In the genomic region with DNA sequence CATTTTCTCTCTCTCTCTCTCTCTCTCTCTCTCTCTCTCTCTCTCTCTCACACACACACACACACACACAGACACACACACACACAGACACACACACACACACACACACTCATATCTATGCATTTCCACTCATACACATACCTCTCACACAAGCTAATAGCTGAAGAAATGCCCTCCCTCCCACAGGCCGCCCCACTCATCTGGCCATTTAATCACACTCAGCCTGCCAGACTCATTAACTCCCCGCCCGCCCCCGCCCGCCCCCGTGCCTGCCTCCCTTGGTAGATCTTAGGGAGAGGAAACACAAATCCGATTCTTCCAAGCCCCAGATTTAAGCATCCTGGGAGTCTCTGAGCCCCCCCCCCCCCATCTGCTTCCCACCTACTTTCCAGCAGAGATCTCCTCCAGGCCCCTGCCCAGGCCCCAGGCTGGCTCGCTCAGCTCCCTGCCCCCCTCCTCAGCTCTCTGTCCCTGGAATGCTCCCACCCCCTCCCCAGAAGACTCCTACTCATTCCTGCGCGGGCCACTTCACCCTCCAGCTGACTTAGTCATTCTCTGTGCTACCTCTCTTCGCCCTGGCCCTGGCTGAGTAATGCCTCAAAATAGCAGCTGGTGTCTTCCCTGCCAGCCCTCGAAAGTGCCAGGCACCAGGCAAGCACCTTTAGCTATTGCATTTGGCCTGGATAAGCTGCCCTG, we compare ENCODE assay signal across 8 mouse cellular contexts. TPM values are rescaled to one million over a fixed set of nuclear protein-coding genes. Genes with fewer than 3 reads are reported as not detected.
DNase-seq lines count a peak whose midpoint lies in the region; ATAC-seq lines count a peak whose summit lies in the region.
"Had no signal": no experiment of that assay in that cellular context is flagged by ENCODE, and none has a peak within 500 bp of the region (broad histone marks: within the 10 kb centered on the region; RNA-seq: fewer than 3 reads in every experiment).

No protein-coding gene starts in this region.

- 7% methylated on average over 11 of the region's 12 CpGs for WGBS in midbrain, embryonic 12.5 days
- 6% methylated on average over 11 of the region's 12 CpGs for WGBS in midbrain, embryonic 15.5 days
- whole genome bisulfite sequencing in limb, embryonic 10.5 days = 3% methylated on average over 12 of the region's 12 CpGs

- no peak overlapping the region; the same call in 1 of the 2 replicates for H3K4me2 ChIP-seq in midbrain, embryonic 12.5 days (replicated peaks)
- no peak overlapping the region for H3K4me2 ChIP-seq in midbrain, embryonic 15.5 days

- H3K9me3 ChIP-seq in midbrain, embryonic 12.5 days = no peaks in the 10 kb centered on the region
- H3K9me3 ChIP-seq in midbrain, embryonic 15.5 days = no peaks in the 10 kb centered on the region
- H3K9me3 ChIP-seq in limb, embryonic 10.5 days (replicated peaks) = no peaks in the 10 kb centered on the region

- H3K9ac ChIP-seq in midbrain, embryonic 12.5 days (replicated peaks) = 0 out of 2 replicates have a peak overlapping the region, but pooled peaks have one; percentile 37
- no peak overlapping the region for H3K9ac ChIP-seq in midbrain, embryonic 15.5 days

- H3K4me1 ChIP-seq in midbrain, embryonic 12.5 days = peaks cover 8% of the 10 kb centered on the region; the same call in 1 of the 2 replicates
- H3K4me1 ChIP-seq in midbrain, embryonic 15.5 days = peaks cover 4% of the 10 kb centered on the region; the same call in 1 of the 2 replicates
- peaks cover 33% of the 10 kb centered on the region for H3K4me1 ChIP-seq in limb, embryonic 10.5 days

- 0 out of 2 replicates have a peak, but pooled peaks have one; percentile 38 for ATAC-seq in midbrain, embryonic 12.5 days (ENCODE audit: low FRiP score, low read depth)
- ATAC-seq in midbrain, embryonic 15.5 days (replicated peaks) = no peak

- peak; percentile 48 for DNase-seq in embryo, embryonic 9.5 days (ENCODE audit: extremely low spot score)
- peak; percentile 52 for DNase-seq in heart, adult 8-10 months (ENCODE audit: low spot score)
- peak; percentile 51 for DNase-seq in limb, embryonic 10.5 days (ENCODE audit: low spot score)
- peak; percentile 40 to 47 for DNase-seq in right cerebral cortex, postnatal 10 days (ENCODE audit: low spot score in 2 of 2)
- no peak for DNase-seq in layer of hippocampus, adult 11-12 months (ENCODE audit: low spot score)

- H3K4me3 ChIP-seq in midbrain, embryonic 12.5 days = no peak overlapping the region
- H3K4me3 ChIP-seq in midbrain, embryonic 15.5 days = no peak overlapping the region
- H3K4me3 ChIP-seq in limb, embryonic 10.5 days = peak overlapping the region; percentile 32
- H3K4me3 ChIP-seq: erythroblast, embryonic 14.5 days had no signal

- no peaks in the 10 kb centered on the region for H3K36me3 ChIP-seq in midbrain, embryonic 12.5 days
- H3K36me3 ChIP-seq in midbrain, embryonic 15.5 days (replicated peaks) = no peaks in the 10 kb centered on the region
- H3K36me3 ChIP-seq in limb, embryonic 10.5 days = no peaks in the 10 kb centered on the region

- no peak overlapping the region; the same call in 1 of the 2 replicates for H3K27ac ChIP-seq in midbrain, embryonic 12.5 days (replicated peaks)
- no peak overlapping the region for H3K27ac ChIP-seq in midbrain, embryonic 15.5 days
- peak overlapping the region; percentile 82 for H3K27ac ChIP-seq in limb, embryonic 10.5 days

- peaks cover 5% of the 10 kb centered on the region; the same call in 1 of the 2 replicates for H3K27me3 ChIP-seq in midbrain, embryonic 12.5 days
- H3K27me3 ChIP-seq in midbrain, embryonic 15.5 days (replicated peaks) = no peaks in the 10 kb centered on the region
- H3K27me3 ChIP-seq in limb, embryonic 10.5 days (ENCODE audit: low read depth, poor library complexity, severe bottlenecking) = no peaks in the 10 kb centered on the region

RNA-seq across cellular contexts. Expression of a gene that starts 8.2 kb away (rescaled TPM):
- polyA plus RNA-seq in midbrain, embryonic 12.5 days (2016; fragmentation: Nextera tagmentation; extraction: Ambion mirVana) = 8.6 and 11.4 TPM in 2 replicates
- polyA plus RNA-seq in midbrain, embryonic 15.5 days (2015; fragmentation: Nextera tagmentation; extraction: Ambion mirVana) = 7.5 TPM in 2 replicates
- total RNA-seq in heart, adult 8-10 months (2022) = 1 to 10 TPM; 2.3 to 2.9 (median 2.5) TPM
- 4.5 and 6.0 TPM in 2 replicates for polyA plus RNA-seq in limb, embryonic 10.5 days (2016; fragmentation: Nextera tagmentation; extraction: Ambion mirVana)
